Mouse (Mus musculus) lung, postnatal 10 days (tissue): ENCODE measurements around the gene Eif1b.
A peak's percentile ranks its signal among the peaks of the same experiment; 100 is the strongest.

ENCODE experiments used
- DNase-seq: peaks from one replicate; pipeline ENCODE4 v3.0.0; 2021

Eif1b gene

GRCm38 (mm10) chr9:120492010-120492399 lies at the start of gene Eif1b:
TSS of gene Eif1b (plus strand) at chr9:120492232.
- no peak for DNase-seq

- no peak for DNase-seq
Measured at GRCm38 (mm10) chr9:120444642-120445041, 47.4 kb upstream of the Eif1b start.

DNA sequence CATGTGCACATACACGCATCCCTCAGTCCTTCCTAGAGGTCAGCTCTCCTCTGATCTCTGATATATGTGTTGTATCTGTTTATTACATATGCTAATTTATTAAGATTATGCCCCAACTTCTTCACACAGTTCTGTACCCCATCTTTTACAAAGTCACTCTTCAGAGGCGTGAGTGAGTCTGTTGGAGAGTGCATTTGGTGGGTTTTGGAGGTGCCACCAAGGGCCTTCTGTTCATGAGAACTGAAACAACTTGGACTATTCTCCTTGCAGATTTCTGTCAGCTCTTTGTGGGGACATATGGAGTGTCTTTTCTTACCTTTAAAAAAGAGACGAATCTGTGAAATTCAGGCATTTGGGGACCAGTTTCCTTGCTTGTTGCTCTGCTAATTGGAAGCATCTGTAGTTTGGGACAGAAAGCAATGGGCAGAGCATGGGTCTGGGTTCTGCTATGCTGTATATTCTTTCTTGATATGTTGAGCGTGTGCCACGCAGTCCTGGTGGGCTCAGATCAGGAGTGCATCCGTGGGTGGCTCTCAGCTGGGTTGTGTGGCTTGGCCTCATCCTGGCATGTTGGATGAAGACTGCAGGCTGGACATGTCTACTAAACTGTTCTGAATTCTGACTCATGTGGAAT lies 42.2 kb upstream of the Eif1b start:
- no peak for DNase-seq

DNA sequence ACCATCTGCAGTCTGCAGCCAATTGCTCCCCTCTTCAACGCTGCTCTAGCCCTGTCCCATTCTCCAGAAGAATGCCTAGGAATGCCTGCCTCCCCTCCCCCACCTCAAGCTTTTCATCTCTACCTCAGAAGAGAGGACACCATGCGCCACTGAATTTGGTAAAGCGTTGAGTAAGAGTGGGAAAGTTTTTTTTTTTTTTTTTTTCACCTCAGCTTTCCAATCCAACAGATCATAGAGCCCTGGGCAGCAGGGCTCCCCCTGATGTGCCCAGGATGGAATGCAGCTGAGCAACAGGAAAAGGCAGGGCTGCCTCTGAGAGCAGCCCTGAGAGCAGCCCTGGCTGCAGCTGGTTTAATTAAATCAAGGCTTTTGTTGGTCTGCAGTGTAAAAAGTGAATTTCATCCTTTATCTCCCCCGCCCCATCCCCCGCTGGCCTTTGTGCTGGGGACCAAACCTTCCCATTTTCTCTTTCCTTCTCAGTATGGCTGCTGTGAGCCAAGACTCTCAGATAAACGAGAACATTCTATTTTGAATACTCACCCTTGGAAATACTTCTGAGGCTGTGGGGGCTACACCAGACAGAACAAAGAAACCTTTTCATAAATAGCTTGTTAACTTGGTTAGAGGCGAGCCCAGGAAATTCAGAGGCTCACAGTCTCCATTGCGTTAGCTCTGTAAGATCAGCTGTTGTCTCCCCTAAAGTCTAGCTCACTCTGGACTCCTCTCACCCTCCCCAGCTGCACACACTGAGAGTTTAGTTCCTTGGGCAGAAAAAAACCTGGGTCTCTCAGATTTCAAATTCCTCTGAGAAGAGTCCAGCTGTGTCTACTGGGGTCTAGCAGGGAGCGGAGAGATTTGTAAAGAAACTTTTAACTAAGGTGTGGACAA lies 36.0 kb upstream of the Eif1b start:
- DNase-seq = no peak

- DNase-seq = no peak
Measured at GRCm38 (mm10) chr9:120470431-120470830, 21.6 kb upstream of the Eif1b start.

- no peak for DNase-seq
Measured at GRCm38 (mm10) chr9:120481644-120482043, 10.4 kb upstream of the Eif1b start.

DNA sequence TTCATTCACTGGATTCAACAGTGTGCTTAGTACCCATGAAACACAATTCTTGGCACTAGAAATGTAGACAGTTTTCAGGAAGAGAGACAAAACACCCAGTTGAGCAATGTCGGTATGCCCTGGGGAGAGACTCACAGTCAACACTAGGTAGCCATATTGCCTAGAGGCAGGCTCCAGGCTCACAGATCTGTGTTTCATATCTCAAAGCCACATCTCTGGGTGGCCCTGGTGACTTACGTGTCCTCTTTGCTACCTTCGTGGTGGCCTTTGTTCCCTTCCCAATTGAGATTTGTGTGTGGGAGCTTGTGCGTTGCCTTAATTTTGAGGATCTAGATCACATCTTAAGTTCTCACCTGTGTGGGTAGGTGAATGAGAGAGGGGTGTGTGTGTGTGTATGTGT lies 9.7 kb upstream of the Eif1b start:
- no peak for DNase-seq

- no peak for DNase-seq
Measured at GRCm38 (mm10) chr9:120483101-120483500, 8.9 kb upstream of the Eif1b start.

- no peak for DNase-seq
Measured at GRCm38 (mm10) chr9:120487076-120487475, 5.0 kb upstream of the Eif1b start.

- no peak for DNase-seq
Measured at GRCm38 (mm10) chr9:120491509-120491908, 523 bp upstream of the Eif1b start.

DNA sequence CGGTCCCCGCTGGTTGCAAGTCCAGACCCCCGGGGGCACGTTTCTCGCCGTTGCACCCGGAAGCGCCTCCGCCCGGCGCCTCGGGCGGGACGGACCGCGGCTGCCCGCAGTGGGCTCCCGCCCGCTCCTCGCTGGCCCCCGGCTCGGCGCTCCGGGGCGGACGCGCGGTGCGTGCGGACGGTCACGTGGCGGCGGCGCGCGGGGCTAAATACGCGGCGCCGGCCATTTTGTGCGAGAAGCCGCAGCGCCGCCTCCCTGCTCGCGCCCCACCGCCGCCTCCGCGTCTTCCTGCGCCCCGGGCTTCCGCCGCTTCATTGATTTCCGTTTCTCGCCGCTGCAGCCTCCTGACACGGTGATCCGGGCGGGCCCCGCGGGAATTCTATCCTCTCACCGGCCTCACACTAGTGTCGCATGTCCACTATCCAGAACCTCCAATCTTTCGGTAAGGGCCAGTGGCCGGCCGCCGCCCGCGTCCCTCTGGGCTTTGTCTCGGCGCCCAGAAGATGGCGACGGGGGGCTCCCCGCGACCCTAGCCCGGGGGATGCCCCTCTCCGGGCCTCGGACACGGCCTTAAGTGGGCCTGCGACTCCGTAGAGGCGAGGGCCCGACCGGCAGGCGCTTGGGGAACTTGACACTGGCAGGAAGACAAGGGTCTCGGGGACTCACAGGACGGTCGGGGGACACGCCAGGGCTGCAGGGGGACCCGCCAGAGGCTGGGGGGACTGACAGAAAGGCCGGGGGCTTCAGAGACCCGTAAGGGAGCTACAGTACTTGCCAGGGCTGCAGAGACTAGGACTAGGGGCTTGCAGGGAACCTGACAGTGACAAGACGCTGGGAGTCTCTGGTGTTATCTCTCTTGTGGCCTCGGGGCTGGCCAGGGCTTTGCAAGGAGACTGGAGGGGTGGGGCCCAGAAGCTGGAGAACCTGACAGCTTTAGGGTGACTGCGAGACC lies 644 bp downstream of the Eif1b start:
- DNase-seq = peak; percentile 82

GRCm38 (mm10) chr9:120493781-120494180 lies 1.7 kb downstream of the Eif1b start:
- DNase-seq = no peak

DNA sequence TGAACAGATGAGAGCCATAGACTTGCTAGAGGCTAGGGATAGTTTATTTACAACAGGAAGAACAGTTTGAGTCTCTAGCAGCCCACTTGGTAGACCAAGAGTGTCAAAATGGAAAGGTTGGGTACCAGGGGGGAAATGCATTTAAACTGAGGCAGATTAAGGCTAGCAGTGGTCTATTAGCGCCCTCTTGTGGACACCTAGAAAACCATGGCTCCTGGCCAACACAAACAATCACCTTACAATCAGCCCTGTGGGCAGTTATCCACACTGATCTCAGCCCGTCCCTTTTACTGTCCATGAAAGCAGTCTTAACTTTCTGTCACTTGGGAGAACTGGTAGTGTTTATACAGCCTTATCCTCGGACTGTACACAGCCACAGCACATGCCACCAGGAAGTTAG lies 4.7 kb downstream of the Eif1b start:
- peak; percentile 83 for DNase-seq

DNA sequence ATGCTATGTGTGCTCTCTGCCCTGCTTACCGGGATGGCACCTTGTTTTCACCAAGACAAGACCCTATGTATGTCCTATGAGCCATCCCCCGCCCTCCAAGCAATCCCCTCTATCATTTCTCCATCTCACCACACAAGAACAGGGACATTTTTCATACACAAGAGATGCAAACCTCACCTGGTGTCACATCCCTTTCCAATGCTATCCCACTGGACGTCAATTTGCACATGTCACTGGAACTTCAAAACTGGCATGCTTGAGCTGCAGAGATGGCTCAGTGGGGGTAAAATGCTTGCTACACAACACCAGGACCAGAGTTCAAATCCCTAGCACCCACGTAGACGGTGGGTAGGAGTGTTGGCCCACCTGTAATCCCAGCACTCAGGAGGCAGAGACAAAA lies 6.0 kb downstream of the Eif1b start:
- no peak for DNase-seq

DNA sequence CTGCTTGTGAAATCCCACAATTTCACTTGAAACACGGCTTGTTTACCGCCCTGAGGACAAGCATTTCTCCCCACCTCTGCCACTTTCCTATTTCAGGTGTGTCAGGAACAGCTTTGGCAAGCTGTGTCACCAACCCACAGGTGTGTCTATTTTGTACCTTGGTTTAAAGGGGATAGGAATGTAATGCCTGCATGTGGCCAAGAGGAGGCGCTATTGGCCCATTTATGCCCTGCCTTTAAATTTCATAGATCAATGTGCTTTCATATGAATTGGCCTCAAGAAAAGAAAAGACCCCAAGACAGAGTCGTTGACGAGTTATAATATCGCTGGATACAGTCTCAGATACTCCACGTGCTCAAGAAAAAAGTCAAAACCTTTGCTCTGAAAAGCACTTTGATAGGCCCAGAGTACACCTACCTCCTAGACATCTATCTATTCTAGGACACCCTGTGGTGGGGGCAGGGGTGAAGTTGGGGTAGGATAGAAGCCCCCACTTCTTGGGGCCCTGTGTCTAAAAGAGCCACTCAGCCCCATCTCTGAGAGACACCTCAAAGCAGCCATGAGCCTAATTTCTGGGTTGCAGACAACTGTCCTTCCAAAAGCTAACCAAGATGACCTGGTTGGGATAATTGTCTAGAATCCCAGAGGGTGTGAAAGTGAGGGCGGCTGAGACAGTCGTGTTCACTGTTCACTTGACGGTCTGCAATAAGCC lies 9.3 kb downstream of the Eif1b start:
- DNase-seq = no peak

- peak; percentile 82 for DNase-seq
Measured at GRCm38 (mm10) chr9:120502013-120502412, 10.0 kb downstream of the Eif1b start.

DNA sequence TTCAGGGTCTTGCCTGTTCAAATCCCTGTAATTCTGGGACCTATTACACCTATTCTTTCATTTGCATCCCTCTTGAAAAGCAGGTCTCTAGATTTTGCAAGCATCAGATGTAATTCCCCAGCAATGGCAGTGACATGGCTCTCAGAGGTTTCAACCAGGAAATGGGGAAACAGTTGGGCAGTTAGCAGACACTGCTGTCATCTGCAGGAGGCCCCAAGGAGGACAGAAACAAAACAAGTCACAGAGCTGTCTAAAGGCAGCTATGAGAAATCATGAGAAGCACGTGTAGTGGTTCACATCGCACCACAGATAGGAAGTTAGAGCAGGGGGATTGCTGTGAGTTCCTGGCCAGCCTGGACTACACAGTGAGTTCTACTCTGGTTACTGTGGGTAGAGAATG lies 12.4 kb downstream of the Eif1b start:
- DNase-seq = no peak

DNA sequence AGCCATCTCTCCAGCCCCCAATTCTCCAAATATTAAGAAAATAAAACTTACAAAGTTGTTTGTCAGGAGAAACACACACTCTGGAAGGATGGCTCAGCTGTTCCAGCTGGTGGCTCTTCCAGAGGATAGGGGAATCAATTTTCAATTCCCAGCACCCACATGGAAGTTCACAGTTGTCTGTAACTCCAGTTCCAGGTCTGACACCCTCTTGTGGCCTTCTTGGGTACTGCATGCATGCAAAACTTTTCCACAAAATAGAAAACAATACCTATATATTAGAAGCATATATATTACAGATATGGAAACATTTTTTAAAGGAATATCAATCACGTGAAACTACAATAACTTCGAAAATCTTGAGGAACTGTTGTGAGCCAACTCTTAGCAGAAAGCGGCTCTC lies 19.7 kb downstream of the Eif1b start:
- peak; percentile 40 for DNase-seq

DNA sequence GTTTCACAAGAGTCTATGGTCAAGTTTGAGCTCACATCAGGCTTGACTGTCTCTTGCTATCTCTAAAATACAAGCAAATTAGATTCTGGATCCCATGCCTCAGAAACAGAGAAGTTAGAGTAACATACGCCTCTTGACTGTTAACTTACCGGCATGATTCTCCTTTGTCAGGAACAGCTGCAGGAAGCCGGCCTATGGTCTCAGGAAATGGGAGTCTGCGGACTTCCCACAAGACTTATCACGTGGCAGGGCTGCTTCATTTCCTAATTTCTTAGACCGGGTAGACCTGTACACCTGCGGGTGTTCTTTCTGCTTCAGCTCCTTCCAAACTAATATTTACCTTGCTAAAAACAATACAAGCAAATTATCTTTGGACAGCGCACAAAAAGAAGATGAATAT lies 24.7 kb downstream of the Eif1b start:
- DNase-seq = no peak

- DNase-seq = no peak
Measured at GRCm38 (mm10) chr9:120518946-120519345, 26.9 kb downstream of the Eif1b start.

- no peak for DNase-seq
Measured at GRCm38 (mm10) chr9:120519469-120520125, 27.6 kb downstream of the Eif1b start.

- DNase-seq = no peak
Measured at GRCm38 (mm10) chr9:120521161-120521560, 29.1 kb downstream of the Eif1b start.
